Mouse (Mus musculus): ENCODE results near the gene Olfr765.
"Not testable (repeated sequence)": the region's sequence is repeated elsewhere in the genome, so short reads cannot be mapped to it uniquely, and the experiment has no call there.

Gene Olfr765

GRCm38 (mm10) chr10:129049898-129050297 lies at the start of gene Olfr765:
Gene Olfr765, minus strand, starts transcription at chr10:129049998.
- not testable (repeated sequence) for DNase-seq (ENCODE audit: inconsistent ontology term)

DNA sequence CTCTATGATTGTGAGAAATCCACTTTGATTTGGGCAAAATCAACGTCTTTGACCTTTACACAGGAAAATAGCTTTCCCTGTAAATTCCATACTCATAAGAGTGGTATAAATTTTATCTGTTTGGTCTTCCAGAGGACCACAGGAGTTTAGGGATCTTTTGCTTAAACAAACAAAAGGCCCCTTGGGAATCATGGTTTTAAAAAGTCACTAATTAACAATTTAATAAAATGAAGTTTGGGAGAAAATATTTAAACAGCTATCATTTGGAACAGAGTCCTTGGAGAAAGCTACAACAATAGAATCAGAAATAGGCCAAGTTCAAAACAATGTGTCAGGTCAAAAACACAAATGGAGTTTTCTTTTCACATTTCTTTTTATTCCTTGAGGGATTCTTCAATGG lies 49.5 kb upstream of the Olfr765 start, which contains the start of gene Olfr768:
Olfr768 (minus strand) TSS at position 101 of the 400 bp plus-strand sequence.
- DNase-seq (ENCODE audit: inconsistent ontology term): no peak

DNA sequence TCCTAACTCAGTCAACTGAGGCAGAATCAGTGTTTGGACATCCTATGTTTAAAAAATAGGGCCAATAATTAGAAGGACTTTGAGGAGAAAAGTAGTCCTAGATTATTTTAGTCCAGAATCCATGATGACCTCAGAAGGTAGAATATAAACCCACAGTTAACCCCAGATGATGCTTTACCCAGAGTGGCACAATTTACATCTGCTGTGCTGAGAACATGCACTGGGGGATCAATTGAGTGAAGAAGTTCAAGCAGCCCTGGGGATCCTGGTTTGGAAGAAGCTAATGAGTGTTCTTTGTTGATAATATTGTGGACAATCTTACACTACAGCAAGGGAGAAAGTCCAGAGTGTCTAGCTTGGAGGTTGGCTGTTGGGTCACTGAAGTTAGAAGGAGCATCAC lies 33.0 kb upstream of the Olfr765 start, which contains the start of gene Olfr767:
Olfr767 (minus strand) TSS at position 101 of the 400 bp plus-strand sequence.
- not testable (repeated sequence) for DNase-seq (ENCODE audit: inconsistent ontology term)

GRCm38 (mm10) chr10:129068877-129069276 lies 19.1 kb upstream of the Olfr765 start, which contains the start of gene Olfr766-ps1:
Gene Olfr766-ps1, minus strand, starts transcription at chr10:129068977.
- DNase-seq (ENCODE audit: inconsistent ontology term): no peak

GRCm38 (mm10) chr10:129039796-129040195 lies 10.0 kb downstream of the Olfr765 start, which contains the start of gene Olfr764-ps1:
Gene Olfr764-ps1, minus strand, starts transcription at chr10:129039896.
- DNase-seq (ENCODE audit: inconsistent ontology term): no peak

DNA sequence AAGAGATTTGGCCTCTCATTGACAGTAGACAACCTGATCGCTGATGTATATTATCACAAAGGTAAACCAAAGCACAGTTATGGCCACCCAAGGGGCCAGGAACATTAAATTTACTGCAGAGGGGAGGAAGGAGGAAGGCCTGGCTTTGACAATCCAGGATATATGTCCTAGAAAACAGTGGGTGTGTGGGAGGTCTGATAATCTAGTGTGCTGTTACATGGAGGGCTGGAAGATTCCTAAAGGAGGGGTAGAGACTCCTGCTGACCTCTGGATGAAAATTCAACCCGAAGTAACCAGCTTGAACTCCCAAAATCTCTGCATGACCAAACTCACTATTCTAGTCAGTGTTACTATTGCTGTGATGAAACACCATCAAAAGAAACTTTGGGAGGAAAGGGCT lies 21.5 kb downstream of the Olfr765 start:
- no peak for DNase-seq (ENCODE audit: inconsistent ontology term)

DNA sequence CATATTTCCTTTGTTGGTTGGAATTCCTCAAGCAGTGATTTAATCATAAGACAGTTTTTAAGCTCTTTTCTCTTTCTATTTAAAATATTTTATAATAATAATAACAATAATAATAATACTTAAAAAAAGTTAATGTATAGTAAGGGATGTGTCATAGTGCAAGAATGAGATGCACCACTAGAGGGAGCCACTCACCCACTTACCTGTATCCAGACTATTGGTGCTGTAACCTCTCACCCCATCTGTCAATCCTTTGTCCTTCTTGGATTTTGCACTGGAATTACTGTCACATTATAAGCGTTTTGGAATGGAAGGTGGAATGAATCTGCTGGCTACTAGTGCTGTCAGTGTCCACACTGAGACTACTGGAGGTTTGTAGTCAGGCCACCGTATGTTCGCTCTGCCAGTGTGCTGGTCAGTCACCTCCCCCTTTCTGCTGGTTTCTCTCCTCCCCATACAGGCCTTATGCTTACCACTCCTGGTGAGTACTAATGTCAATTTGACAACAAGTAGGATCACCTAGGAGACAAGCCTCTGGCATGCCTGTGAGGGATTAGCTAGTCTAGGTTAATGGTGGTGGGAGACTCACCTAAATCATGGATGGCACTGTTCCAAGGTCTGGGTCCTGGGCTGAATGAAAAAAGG lies 23.7 kb downstream of the Olfr765 start:
- DNase-seq (ENCODE audit: inconsistent ontology term): peak; percentile 32

GRCm38 (mm10) chr10:129023319-129023718 lies 26.5 kb downstream of the Olfr765 start:
- DNase-seq (ENCODE audit: inconsistent ontology term): no peak

GRCm38 (mm10) chr10:129014477-129014876 lies 35.3 kb downstream of the Olfr765 start:
- no peak for DNase-seq (ENCODE audit: inconsistent ontology term)

GRCm38 (mm10) chr10:129011511-129011910 lies 38.3 kb downstream of the Olfr765 start:
- not testable (repeated sequence) for DNase-seq (ENCODE audit: inconsistent ontology term)

GRCm38 (mm10) chr10:129010288-129010841 lies 39.4 kb downstream of the Olfr765 start, which contains the start of gene Olfr763:
Gene Olfr763, plus strand, starts transcription at chr10:129010791.
- no peak for DNase-seq (ENCODE audit: inconsistent ontology term)

GRCm38 (mm10) chr10:129004032-129004920 lies 45.5 kb downstream of the Olfr765 start:
- no peak for DNase-seq (ENCODE audit: inconsistent ontology term)

GRCm38 (mm10) chr10:128996523-128997040 lies 53.2 kb downstream of the Olfr765 start:
- DNase-seq (ENCODE audit: inconsistent ontology term): no peak

DNA sequence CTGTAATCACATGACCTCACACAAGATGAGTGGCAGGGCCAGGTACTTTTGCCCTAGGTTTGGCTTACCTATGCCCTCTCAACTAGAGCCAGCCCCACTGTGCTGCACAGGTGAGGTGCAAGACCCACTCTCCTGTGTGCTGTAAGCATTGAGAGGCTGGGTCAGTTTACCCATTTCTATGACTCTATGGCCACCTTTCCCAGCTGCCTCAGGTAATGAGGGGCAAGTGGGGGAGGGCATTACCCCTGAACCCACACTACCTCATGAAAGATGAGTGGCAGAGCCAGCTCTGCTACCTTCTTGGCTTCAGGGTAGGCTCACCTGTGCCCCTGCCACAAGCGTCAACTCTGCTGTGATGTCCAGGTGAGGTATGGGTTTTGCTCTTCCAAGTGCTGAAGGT lies 54.0 kb downstream of the Olfr765 start:
- DNase-seq (ENCODE audit: inconsistent ontology term): no peak

All from Muller cell, postnatal 12 days (primary cell).